Mouse (Mus musculus) neural tube, embryonic 10.5 days (tissue): ENCODE data around the gene Trnau1ap.
"Not testable (repeated sequence)": the region's sequence is repeated elsewhere in the genome, so short reads cannot be mapped to it uniquely, and the experiment has no call there.

Experiments used
- DNase-seq: peaks from one replicate; pipeline ENCODE4 v3.0.0-alpha.2; 2017; ENCODE audit warnings: low spot score; ENCODE audit errors: extremely low spot score

The Trnau1ap gene

GRCm38 (mm10) chr4:132344403-132345134 lies 15.2 kb upstream of the Trnau1ap start:
- no peak for DNase-seq

DNA sequence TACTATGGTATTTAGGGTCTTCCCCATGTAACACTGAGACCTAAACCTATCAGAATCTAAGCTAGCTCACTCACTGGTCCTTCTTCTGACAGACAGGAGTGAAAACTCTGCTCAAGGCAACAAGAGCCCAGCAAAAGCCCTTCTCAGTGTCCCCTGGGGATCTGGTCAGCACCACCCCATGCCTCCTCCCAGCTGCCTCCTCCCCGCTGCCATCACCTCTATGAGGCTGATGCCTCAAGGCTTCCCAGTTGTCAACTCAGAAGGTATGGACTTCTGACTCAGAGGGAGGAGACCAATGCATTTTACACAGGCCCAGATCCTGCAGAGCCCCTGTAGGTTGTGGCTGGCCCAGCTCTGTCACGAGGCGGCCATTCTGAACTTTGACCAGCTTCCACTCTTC lies 12.1 kb upstream of the Trnau1ap start:
- no peak for DNase-seq

- no peak for DNase-seq
Observed at GRCm38 (mm10) chr4:132338943-132339342, 9.6 kb upstream of the Trnau1ap start.

GRCm38 (mm10) chr4:132332880-132333279 lies 3.5 kb upstream of the Trnau1ap start:
- DNase-seq = no peak

DNA sequence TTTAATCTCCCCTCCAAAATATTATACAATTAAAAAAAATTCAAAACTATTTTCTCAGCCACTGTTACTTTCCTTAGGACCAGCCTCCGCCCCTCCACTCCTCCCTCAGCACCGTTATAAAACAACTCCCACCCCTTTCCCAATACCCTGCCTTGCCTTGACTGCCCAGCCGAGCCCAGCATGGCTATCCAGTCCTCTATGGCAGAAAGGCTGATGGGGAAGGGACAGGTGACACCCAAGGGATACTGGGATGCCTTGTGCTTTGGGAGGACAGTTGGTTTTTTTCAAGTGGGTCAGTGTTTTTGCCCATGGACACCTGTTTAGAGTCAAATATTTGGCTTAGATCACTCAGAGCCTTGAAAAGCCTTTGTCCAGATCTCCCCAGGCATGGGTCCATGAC lies 2.6 kb upstream of the Trnau1ap start:
- DNase-seq = no peak

DNA sequence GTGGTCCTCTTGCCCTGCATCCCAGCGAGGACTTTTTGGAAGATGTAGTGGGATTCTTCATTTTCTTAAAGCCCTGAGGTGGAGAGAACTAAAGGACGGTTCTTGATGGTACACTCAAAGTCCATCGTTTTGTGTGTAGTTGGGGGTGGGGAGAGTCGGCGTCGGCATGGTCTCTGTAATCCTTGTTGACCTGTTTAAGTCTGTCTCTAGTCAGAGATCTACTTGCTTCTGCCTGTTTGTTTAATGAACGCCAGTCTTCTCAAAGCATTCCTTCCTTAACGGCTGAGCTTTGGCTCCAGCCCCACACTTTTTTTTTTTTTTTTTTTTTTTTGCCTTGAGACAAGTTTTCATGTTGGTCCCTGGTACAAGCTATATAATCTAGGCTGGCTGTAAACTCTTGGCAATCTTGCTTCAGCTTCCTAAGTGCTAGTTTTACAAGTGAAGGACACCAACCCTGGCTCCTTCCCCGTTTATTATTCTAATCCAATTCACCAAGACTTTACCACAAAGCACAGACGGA lies 557 bp upstream of the Trnau1ap start:
- DNase-seq = no peak

DNA sequence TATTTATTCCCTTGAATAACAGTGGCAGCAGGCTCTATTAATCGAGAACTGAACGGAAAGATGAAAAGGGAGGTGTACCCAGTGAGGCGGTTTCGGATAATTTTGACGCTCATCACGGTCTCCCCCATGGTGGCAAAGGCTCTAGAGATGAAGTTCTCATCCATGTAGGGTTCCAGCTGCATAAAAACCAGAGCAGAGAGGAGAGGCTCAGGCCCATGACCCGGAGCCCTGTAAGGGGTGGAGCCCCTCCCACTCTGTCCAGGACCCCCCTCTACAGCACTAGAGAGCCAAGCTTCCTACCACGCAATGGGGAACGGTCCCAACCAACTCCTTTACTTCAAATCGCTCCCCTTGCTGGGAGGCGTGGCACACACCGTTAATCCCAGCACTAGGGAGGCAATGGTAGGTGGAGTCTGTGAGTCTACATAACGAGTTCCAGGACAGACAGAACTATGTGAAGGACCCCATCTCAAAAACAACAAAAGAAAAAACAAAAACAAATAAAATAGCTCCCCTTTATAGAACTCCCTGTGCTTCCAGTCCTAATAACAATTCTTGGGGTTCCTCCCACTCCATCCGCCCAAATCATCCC lies 851 bp downstream of the Trnau1ap start:
- DNase-seq = no peak

- DNase-seq = no peak
Observed at GRCm38 (mm10) chr4:132326481-132326880, 2.9 kb downstream of the Trnau1ap start.

- no peak for DNase-seq
Observed at GRCm38 (mm10) chr4:132315711-132316110, 13.6 kb downstream of the Trnau1ap start.

DNA sequence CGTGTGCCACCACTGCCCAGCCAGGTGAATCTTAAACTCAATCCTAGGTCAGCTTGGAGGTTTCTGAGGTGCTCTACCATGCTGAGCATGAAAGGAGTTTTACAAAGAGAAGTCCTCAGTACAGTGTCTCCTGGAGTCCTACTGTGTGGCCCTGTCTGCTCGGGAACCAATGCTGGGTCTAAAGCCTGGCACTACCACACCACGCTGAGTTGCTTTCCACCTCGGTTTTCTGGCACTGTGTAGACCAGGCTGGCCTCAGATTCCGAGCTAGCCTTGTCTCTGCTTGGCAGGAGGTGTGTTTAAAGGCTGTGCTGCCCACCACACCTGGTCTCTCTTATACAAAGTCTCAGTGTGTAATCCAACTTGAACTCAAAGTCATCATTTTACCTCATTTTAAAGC lies 16.7 kb downstream of the Trnau1ap start:
- DNase-seq = no peak

DNA sequence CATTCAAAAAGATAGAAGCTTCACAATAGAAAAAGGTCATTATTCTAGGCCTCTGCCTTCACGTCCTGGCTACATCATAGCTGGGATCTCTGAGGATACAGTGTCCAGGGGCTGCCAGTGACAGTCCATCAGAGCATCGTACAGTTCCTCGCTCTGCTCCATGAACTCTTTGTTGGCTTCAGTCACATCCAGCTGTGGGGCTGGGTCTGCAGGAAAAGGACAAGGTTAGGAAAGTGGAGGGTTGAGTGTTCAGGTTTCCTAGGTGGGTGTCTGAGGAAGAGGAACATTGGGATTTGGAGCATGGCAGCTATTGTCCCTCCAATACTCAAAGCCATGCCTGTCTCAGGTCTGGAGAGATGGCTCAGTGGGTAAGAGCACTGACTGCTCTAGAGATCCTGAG lies 17.5 kb downstream of the Trnau1ap start:
- DNase-seq = no peak

GRCm38 (mm10) chr4:132311209-132311608 lies 18.1 kb downstream of the Trnau1ap start:
- DNase-seq = no peak

- DNase-seq = peak; percentile 39
Observed at GRCm38 (mm10) chr4:132309849-132310472, 19.4 kb downstream of the Trnau1ap start.

GRCm38 (mm10) chr4:132309140-132309848 lies 20.0 kb downstream of the Trnau1ap start:
- DNase-seq = peak; percentile 30

GRCm38 (mm10) chr4:132308437-132309139 lies 20.8 kb downstream of the Trnau1ap start:
- peak; percentile 85 for DNase-seq

GRCm38 (mm10) chr4:132306004-132306403 lies 23.3 kb downstream of the Trnau1ap start:
- DNase-seq = no peak

- no peak for DNase-seq
Observed at GRCm38 (mm10) chr4:132305276-132305675, 24.1 kb downstream of the Trnau1ap start.

GRCm38 (mm10) chr4:132303484-132303883 lies 25.9 kb downstream of the Trnau1ap start:
- not testable (repeated sequence) for DNase-seq

GRCm38 (mm10) chr4:132302939-132303479 lies 26.3 kb downstream of the Trnau1ap start, which contains the start of gene Rab42:
Gene Rab42 (minus strand): TSS chr4:132303385.
- peak; percentile 68 for DNase-seq
